Mouse (Mus musculus) layer of hippocampus, postnatal 25 days (tissue): ENCODE data around the gene Dennd4b. TPM values are rescaled to one million over a fixed set of nuclear protein-coding genes. Genes with fewer than 3 reads are reported as not detected.
"Not testable (repeated sequence)": the region's sequence is repeated elsewhere in the genome, so short reads cannot be mapped to it uniquely, and the experiment has no call there.

Source experiments
- DNase-seq, 2 experiments: peaks; one replicate each; pipeline ENCODE4 v3.0.0; 2022; ENCODE audit warnings: mixed read lengths in 2 of 2, low spot score in 1 of 2; ENCODE audit errors: extremely low spot score in 1 of 2
- total RNA-seq, 2 experiments: library from RNA; stranded (reverse); gene quantifications; 2 replicates each; pipeline ENCODE4 v1.2.3; 2021

The Dennd4b gene
- total RNA-seq, 2 experiments from 2014 or later, result 31.6 to 34.1 TPM

DNA sequence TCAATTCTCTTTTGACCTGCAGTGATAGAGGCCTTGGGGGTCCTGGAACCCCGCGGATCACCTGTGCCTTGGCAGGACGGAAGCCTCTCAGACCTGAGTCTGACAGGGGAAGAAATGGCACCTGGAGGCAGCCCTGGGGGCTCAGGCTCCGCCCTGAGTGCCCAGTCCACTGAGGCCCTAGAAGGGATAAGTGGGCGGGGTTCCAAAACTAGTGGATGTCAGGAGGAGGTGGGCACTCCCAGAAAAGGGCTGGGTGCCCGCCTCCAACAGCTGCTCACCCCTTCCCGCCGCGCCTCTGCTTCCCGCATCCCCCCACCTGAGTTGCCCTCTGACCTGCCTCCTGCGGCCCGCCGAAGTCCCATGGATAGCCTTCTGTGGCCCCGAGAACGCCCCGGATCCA lies 11.9 kb downstream of the Dennd4b start:
- no peak for DNase-seq

DNA sequence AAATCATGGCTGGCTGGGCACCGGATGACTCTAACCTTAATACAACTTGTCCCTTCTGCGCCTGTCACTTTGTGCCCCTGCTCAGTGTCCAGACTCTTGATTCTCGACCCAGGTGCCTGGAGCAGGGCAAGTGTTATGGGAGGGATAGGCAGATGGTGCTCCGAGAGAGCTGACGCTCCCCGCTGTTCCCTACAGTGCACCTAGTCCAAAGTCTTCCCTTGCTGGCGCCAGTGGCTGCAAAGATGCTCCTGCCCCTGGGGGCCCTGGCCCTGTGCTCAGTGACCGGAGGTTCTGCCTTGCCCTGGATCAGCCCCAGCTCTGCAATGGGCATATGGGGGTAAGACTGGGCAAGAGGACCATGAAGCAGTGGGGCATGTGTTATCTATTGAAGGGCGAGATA lies 12.8 kb downstream of the Dennd4b start:
- DNase-seq, result no peak

DNA sequence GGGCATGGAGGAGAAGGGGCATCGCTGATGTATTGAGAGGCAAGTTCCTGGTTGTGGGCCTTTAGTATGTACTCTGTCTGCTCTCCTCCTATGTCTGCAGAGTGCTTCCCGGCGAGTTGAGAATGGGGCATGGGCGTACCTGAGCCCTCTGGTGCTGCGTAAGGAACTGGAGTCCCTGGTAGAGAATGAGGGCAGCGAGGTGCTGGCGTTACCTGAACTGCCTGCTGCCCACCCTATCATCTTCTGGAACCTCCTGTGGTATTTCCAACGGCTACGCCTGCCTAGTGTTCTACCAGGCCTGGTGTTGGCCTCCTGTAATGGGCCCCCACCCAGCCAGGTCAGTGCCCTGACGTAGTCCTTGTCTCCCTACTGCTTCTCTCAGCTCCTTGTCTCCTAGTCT lies 13.2 kb downstream of the Dennd4b start:
- DNase-seq, result no peak

DNA sequence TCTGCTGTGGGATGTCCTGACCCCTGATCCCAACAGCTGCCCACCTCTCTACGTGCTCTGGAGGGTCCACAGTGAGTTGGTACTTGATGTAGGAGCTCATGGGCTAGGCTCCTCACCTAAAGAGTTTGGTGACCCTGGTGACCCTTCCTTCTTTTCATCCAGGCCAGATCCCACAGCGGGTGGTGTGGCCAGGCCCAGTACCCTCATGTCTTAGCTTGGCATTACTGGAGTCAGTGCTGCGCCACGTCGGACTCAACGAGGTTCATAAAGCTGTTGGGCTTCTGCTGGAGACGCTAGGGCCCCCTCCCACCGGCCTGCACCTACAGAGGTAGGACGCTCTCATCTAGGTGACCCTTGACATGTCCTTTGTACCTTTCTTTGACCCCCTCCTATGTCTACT lies 14.2 kb downstream of the Dennd4b start:
- DNase-seq, result no peak

DNA sequence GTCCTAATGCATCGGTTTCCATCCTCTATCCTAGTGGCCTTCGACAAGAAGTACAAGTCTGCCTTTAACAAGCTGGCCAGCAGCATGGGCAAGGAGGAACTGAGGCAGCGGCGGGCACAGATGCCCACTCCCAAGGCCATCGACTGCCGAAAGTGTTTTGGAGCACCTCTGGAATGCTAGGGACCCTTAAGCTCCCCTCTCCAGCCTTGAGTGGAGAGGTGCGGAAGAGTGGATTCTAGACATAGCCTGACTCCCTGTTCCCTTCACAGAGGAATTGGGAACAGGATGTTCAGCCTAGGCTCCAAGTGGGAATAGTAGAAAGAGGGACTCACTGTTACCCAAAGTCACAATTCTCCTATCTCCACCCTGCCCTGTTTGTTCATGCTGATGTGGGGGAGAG lies 14.8 kb downstream of the Dennd4b start:
- no peak for DNase-seq

DNA sequence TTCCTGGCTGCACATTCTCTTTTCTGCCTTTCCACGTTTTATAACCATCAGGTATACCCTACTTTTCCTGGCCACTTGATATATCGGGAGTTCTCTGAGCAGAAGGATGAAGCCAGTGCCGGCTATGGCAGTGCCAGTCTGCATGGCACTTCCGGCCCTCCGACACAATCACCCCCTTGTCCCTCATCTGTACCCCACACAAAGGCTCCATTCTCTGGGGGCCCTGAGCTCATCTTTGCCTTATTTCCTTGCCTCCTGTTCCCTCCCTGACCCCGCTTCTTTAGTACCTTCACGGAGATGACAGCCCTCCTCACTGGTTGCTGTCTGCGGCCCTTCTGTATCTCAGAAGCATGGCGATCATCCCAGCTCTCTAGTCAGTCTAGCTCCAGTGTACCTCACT lies 15.7 kb downstream of the Dennd4b start:
- DNase-seq, result no peak

DNA sequence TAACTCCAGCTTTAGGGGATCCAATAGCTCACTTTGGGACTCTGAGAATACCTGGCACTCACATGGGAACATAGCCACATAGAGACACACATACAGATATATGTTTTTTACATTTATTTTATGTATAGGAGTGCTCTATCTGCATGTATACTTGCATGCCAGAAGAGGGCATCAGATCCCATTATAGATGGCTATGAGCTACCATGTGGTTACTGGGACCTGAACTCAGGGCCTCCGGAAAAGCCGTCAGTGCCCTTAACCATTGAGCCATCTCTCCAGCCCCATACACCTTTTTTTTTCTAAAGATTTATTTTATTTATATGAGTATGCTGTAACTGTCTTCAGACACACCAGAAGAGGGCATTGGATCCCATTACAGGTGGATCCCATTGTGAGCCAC lies 19.2 kb downstream of the Dennd4b start:
- no peak for DNase-seq

DNA sequence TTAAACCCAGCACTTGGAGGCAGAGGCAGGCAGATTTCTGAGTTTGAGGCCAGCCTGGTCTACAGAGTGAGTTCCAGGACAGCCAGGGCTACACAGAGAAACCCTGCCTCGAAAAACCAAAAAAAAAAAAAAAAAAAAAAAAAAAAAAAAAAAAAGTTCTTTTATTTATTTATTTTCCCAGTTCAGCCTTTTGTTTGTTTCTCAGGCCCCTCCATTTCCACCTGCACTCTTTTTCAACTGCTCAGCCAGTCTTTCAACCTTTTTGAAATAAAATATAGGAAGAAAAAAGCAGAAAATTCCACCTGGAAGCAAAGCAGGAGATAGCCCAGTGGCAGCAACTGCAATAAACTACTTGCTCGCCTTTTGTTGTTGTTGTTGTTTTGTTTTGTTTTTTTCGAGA lies 24.4 kb downstream of the Dennd4b start:
- DNase-seq, result not testable (repeated sequence)

DNA sequence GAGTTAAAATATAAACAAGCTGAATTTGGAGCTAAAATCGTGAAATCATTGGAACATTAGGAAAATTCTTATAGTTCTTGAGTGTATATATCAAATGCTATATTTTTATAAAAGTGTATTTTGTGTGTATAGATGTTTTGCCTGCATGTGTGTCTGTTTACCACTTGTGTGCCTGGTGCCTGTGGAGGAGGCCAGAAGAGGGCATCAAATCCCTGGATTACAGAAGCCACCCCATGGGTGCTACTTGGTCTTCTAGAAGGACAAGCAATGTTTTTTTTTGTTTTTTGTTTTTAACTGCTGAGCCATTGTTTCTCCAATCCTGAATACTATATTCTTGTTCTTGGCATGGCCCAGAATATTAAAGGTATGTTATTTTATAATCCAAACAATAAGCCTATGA lies 25.6 kb downstream of the Dennd4b start:
- no peak for DNase-seq

DNA sequence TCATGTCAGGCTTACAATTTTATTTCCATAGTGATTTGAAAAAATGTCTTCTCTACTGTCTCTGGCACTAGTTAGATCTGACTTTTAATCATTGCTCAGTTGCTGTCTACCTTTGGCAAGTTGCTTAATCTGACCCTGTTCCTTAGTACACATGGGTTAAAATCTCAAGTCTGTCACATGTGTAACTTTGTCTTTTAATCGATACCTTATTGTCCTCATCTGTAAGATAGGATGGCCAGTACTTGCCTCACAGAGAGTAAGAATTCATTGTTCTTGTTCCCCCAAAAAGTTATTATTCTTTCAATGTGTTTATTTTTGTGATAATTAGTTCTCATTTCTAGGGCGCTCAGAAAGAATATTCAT lies 27.0 kb downstream of the Dennd4b start:
- DNase-seq, result no peak

DNA sequence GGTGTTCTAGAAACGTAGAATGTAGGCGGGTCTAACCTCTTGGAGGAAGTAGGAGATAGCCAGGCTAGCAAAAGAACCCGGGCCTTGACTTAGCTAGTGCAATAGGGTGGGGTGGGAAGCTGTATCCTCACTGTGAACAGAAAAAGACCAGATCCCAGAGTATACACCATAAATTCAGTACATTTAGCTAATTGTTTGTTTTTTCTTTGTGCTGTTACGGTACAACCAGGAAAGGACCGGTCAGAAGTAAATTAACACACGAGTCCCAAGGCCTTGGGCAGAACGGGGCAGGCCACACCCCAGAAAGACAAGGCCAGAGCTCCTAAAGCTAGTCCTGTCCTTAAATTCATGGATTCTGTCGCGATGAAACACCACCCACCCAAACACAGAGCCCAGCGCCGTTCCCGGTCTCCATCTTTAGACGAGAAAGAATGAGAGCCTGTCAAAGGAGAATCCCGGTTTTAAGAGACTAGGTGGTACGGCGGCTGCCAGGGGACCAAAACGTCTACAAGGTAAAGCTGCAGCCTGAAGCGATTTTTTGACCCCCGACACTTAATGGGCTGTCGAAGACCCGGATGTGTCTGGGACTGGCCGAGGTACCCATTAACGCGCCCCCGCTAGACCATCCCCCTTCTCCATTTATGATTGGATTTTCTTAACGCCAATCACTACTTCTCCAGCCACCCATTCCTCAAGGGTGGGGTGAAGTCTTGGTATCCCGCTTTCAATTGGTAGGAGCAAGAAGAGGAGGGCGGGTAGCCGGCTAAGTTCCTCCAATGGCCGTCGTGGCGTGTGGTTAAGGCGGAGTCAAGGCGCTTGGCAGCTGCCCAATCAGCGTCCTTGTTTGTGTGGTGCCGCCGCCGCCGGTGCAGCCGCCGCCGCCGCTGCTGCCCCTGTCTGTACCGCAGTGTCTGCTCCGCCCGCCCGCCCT lies 27.6 kb downstream of the Dennd4b start, which contains the start of gene Gatad2b:
TSS of gene Gatad2b (plus strand) at position 834 of the 931 bp plus-strand sequence.
- DNase-seq, result peak; percentile 95

DNA sequence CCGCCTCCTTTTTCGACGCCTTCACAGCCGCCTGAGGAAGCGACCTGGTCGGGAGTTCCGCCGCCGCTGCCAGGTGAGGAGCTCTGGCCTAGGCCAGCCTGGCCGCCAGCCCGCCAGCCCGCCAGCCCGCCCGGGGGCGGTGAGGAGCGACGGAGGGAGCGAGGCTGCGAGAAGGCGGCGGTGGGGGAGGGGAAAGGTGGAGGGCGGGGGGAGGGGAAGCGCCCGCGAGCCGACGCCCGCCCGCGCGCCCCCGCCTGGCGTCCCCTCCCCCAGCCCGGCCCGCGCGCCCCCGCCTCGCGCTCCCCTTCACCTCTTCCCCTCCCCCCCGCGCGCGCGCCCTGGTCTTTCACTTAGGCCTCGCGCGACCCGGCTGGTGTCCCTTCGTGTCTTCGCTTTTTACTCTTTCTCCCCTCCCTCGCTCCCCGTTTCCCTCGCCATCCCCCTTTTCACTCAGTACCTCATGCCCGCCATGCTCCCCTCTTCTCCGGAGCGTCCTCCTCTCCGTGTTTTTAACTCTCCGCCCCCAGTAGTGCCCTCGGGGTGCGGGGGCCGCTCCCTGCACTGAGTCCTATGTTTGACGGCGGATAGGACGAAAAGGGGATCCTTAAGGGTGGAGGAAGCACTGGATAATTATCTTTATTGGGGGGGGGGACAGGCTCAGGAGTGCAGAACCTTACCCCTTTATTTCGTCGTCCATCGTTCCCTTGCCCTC lies 28.5 kb downstream of the Dennd4b start:
- peak; percentile 27 to 44 for DNase-seq

DNA sequence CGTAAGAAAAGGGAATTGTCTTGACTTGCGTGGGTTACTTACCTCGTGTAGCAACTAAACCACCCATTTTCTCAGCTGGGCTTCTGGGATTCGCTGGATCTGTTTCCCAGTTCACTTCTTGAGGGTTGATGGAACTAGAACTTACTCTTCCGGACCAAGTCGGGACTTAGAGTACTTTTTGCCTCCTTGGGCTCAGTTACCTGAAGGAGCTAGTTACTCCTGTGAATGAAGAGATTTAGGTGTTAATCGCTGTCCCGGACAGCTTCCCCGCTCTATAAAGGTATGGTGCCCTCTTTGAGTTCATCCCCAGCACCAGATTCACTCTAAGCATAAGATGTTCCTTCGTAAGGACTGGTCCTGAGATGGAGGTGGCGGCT lies 29.1 kb downstream of the Dennd4b start:
- DNase-seq, result no peak

DNA sequence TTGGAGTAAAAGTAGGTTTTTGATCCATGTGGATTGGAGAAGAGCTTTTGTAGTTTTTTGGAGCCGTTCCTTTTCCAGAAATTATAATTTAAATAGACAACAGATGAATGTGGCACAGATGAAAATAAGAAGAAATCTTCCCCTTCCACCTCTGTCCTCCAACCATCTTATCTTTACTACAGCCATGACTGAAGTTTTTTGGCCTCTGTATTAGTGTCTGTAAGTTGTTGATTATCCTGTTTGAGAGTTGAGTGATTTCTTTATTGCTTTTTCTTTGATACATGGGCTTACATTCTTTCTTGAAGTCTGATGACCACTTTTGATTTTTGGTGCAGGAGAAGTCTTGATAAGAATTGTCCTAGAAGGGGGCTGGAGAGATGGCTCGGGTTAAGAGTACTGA lies 29.7 kb downstream of the Dennd4b start:
- DNase-seq, result no peak

DNA sequence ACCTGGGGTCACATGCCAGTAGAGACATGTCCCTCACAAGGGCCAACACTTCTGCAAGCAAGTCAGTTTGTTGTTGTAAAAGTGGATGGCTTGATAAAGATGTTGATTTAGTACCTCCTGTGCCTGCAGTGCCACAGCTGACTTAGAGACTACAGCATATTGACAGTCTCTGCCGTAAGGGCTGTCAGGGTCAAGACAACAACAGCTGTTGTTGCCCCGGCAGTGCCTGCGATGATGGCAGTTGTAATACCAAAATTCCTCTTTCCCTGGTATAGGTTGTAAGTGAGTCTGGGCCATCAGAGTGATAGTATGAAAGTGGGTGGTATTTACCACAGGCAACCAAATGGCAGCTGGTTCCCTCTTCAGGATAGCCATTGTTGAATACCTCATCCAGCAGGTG lies 40.8 kb downstream of the Dennd4b start:
- no peak for DNase-seq

DNA sequence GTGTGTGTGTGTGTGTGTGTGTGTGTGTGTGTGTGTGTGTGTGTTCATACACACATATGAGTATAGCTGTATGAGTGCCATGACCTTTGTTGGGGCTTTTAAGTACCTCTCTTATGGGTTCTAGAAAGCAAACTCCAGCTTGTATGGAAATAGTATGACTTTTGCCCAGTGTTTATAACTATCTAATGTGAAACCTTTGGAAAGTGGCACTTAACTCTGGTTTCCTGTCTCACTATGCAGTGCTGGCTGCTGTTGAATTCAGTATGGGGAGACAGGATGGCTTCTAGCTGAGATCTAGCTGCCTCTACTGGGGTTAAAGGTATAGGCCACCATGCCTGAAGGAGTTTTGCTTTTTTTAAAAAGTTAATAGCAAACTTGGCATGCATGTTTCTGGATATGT lies 44.6 kb downstream of the Dennd4b start:
- no peak for DNase-seq

DNA sequence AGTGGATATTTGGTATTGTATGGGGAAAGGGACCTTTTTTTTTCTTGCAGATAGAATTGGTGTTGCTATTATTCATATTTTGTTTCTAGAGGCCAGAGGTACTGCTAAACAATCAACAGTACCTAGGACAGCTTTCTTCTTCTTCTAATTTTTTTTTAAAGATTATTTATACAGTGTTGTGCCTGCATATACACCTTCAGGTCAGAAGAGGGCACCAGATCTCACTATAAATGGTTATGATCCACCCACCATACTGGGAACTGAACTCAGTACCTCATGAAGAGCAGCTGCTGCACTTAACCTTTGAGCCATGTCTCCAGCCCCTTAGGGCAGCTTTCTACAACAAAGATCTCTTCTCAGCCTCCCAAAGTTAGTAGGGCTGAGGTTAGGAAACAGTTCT lies 48.4 kb downstream of the Dennd4b start:
- no peak for DNase-seq

DNA sequence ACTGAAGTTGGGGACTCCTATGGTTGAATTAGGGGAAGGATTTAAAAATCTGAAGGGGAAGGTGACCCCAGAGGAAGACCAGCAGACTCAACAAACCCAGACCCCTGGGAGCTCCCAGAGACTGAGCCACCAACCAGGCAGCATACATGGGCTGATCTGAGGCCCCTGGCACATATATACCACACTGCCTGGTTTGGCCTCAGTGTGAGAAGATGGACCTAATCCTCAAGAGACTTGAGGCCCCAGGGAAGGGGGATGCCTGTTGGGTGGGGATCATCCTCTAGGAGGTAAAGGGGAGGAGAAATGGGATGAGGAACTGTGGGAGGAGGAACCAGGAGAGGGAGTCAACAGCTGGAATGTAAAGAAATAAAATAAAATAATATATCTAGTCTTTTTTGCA lies 49.3 kb downstream of the Dennd4b start:
- no peak for DNase-seq

DNA sequence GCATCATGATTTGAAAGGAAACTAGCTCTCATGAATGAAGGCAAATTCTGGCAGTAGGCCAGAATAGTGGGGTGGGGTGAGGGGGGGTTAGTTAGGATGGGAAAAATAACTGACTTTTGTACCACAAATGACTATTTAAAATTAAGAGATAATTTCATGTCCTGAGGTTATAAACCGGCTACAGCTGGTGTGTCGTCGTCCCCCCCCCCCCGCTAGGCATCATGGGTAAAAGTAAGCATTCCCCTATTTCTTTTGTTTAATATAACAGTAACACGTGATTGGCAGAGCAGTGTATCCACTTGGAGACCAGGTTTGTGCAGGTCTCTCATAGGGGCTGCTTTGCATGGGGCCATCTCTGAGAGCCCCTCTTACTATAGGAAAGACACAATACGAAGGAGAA lies 57.3 kb downstream of the Dennd4b start:
- DNase-seq, result no peak

DNA sequence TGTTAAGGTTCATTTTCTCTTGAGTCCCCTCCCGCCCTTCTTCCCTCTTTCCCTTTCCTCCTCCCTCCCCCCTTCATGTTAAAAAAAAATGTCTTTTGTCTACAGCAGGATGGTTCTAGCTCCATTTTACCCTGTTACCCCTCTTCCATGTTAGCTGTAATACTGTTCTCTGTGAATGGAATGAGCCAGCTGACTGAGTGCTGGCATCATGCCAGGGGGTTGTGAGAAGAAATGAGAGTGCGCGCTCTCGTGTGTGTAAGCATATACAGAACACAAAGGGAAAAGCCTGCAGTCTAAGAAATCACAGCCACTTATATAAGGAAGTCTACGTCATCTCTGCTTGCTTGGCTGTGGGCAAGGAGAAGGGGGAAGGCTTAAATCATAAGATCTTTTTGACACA lies 58.1 kb downstream of the Dennd4b start:
- peak; percentile 33 to 68 for DNase-seq
